ENCODE assay signal across 10 mouse cellular contexts in genomic region chr4:88756581-88757513, GRCm38 (mm10). TPM values are rescaled to one million over a fixed set of nuclear protein-coding genes. Genes with fewer than 3 reads are reported as not detected.
DNase-seq lines count a peak whose midpoint lies in the region; ATAC-seq and TF ChIP-seq lines count a peak whose summit lies in the region.
"Not testable (repeated sequence)": the region's sequence is repeated elsewhere in the genome, so short reads cannot be mapped to it uniquely, and the experiment has no call there.
"Had no signal": no experiment of that assay in that cellular context is flagged by ENCODE, and none has a peak within 500 bp of the region (broad histone marks: within the 10 kb centered on the region; RNA-seq: fewer than 3 reads in every experiment).

No protein-coding gene starts in this region.

- H3K4me2 ChIP-seq in forebrain, embryonic 15.5 days (replicated peaks): peak overlapping the region; percentile 89
- H3K4me2 ChIP-seq in kidney, embryonic 14.5 days (replicated peaks; ENCODE audit: low read depth, low read length): peak overlapping the region; percentile 69
- peak overlapping the region; percentile 85 for H3K4me2 ChIP-seq in liver, embryonic 15.5 days
- peak overlapping the region; percentile 74 for H3K4me2 ChIP-seq in midbrain, embryonic 16.5 days (ENCODE audit: low read length)
- peak overlapping the region; percentile 76 for H3K4me2 ChIP-seq in stomach, embryonic 15.5 days

- not testable (repeated sequence) for H3K36me3 ChIP-seq in ES-Bruce4 (ENCODE audit: control insufficient read depth, insufficient read depth, low read length, poor library complexity, severe bottlenecking); forebrain, embryonic 15.5 days; kidney, embryonic 14.5 days (ENCODE audit: control insufficient read depth, insufficient read depth, low read length); liver, embryonic 15.5 days (replicated peaks); midbrain, embryonic 16.5 days (ENCODE audit: control insufficient read depth, insufficient read depth, low read length); stomach, embryonic 15.5 days

- peak overlapping the region; percentile 61 for H3K9ac ChIP-seq in ES-Bruce4 (ENCODE audit: low read depth, poor library complexity, severe bottlenecking)
- H3K9ac ChIP-seq in forebrain, embryonic 15.5 days (replicated peaks): peak overlapping the region; percentile 35
- peak overlapping the region; percentile 62 for H3K9ac ChIP-seq in kidney, embryonic 14.5 days (ENCODE audit: low read depth, low read length)
- peak overlapping the region; percentile 57 for H3K9ac ChIP-seq in liver, embryonic 15.5 days
- peak overlapping the region; percentile 45; the same call in 1 of the 2 replicates for H3K9ac ChIP-seq in midbrain, embryonic 16.5 days (ENCODE audit: low read depth, low read length)
- H3K9ac ChIP-seq in stomach, embryonic 15.5 days: peak overlapping the region; percentile 16; the same call in 1 of the 2 replicates

- DNase-seq in cerebellum, postnatal 10 days: peak; percentile 11 to 25
- DNase-seq in heart, postnatal 4 days: peak; percentile 21

- H3K4me3 ChIP-seq in ES-Bruce4 (ENCODE audit: low read depth, low read length): peak overlapping the region; percentile 87
- peak overlapping the region; percentile 47 for H3K4me3 ChIP-seq in forebrain, embryonic 15.5 days
- peak overlapping the region; percentile 41 for H3K4me3 ChIP-seq in kidney, embryonic 14.5 days (ENCODE audit: low read length)
- H3K4me3 ChIP-seq in liver, embryonic 15.5 days (replicated peaks): peak overlapping the region; percentile 66
- peak overlapping the region; percentile 41 for H3K4me3 ChIP-seq in midbrain, embryonic 16.5 days (ENCODE audit: low read depth, low read length)
- peak overlapping the region; percentile 57 for H3K4me3 ChIP-seq in stomach, embryonic 15.5 days (replicated peaks)

- H3K9me3 ChIP-seq in ES-Bruce4 (replicated peaks; ENCODE audit: control insufficient read depth, insufficient read depth, low read length, poor library complexity, severe bottlenecking); forebrain, embryonic 15.5 days; kidney, embryonic 14.5 days (ENCODE audit: control insufficient read depth, low read length); liver, embryonic 15.5 days (replicated peaks); midbrain, embryonic 16.5 days (replicated peaks; ENCODE audit: control insufficient read depth, low read length, poor library complexity, severe bottlenecking); stomach, embryonic 15.5 days: not testable (repeated sequence)

- TF ChIP-seq CTCF in ES-Bruce4 (IDR thresholded peaks at IDR 0.05; ENCODE audit: low read depth, low read length): not testable (repeated sequence)

- H3K27ac ChIP-seq in ES-Bruce4 (ENCODE audit: insufficient read depth, low read length): peak overlapping the region; percentile 86
- H3K27ac ChIP-seq in forebrain, embryonic 15.5 days (replicated peaks): peak overlapping the region; percentile 19
- peak overlapping the region; percentile 93 for H3K27ac ChIP-seq in kidney, embryonic 14.5 days (ENCODE audit: low read depth, low read length)
- peak overlapping the region; percentile 86 for H3K27ac ChIP-seq in liver, embryonic 15.5 days (replicated peaks)
- H3K27ac ChIP-seq in midbrain, embryonic 16.5 days (ENCODE audit: low read length): peak overlapping the region; percentile 55; the same call in 1 of the 2 replicates
- H3K27ac ChIP-seq in stomach, embryonic 15.5 days: peak overlapping the region; percentile 98

- not testable (repeated sequence) for ATAC-seq in forebrain, embryonic 15.5 days (replicated peaks); kidney, embryonic 14.5 days (ENCODE audit: low FRiP score, low TSS enrichment); liver, embryonic 15.5 days (ENCODE audit: insufficient read depth); midbrain, embryonic 16.5 days; stomach, embryonic 15.5 days (ENCODE audit: insufficient read depth, low FRiP score, low read depth)

- not testable (repeated sequence) for H3K4me1 ChIP-seq in ES-Bruce4 (ENCODE audit: control insufficient read depth, insufficient read depth, low read length); forebrain, embryonic 15.5 days; kidney, embryonic 14.5 days (ENCODE audit: control insufficient read depth, insufficient read depth, low read length); liver, embryonic 15.5 days (replicated peaks); midbrain, embryonic 16.5 days (ENCODE audit: control insufficient read depth, insufficient read depth, low read length); stomach, embryonic 15.5 days

- H3K27me3 ChIP-seq in ES-Bruce4 (ENCODE audit: control insufficient read depth, insufficient read depth, low read length, poor library complexity, severe bottlenecking); forebrain, embryonic 15.5 days; kidney, embryonic 14.5 days (ENCODE audit: control insufficient read depth, insufficient read depth, low read length); liver, embryonic 15.5 days; midbrain, embryonic 16.5 days (ENCODE audit: control insufficient read depth, insufficient read depth, low read depth, low read length); stomach, embryonic 15.5 days (replicated peaks): not testable (repeated sequence)

- not testable (repeated sequence) for TF ChIP-seq EP300 in ES-Bruce4 (IDR thresholded peaks at IDR 0.05; ENCODE audit: insufficient read depth, low read depth, low read length)

- 11% methylated on average over 28 of the region's 31 CpGs for WGBS in forebrain, embryonic 15.5 days
- 10% methylated on average over 28 of the region's 31 CpGs for WGBS in kidney, embryonic 14.5 days
- WGBS in liver, embryonic 15.5 days (ENCODE audit: insufficient replicate concordance): 9% methylated on average over 29 of the region's 31 CpGs
- WGBS in midbrain, embryonic 16.5 days: 11% methylated on average over 28 of the region's 31 CpGs
- WGBS in stomach, embryonic 15.5 days: 9% methylated on average over 29 of the region's 31 CpGs

- TF ChIP-seq POLR2A in ES-Bruce4 (IDR thresholded peaks at IDR 0.05; ENCODE audit: insufficient read depth, low read length): not testable (repeated sequence)

RNA-seq across cellular contexts. Expression of gene Gm13271, which starts 2.2 kb away (rescaled TPM):
- polyA plus RNA-seq in ES-Bruce4 (2011; ENCODE audit: insufficient read depth, insufficient read length, low read depth, missing spikeins): not detected in 2 replicates
- not detected in 2 replicates for polyA plus RNA-seq in forebrain, embryonic 15.5 days (2015; fragmentation: Nextera tagmentation; extraction: Ambion mirVana)
- total RNA-seq in heart, postnatal 4 days (2021): not detected
- polyA plus RNA-seq in kidney, embryonic 14.5 days (2014; fragmentation: Nextera tagmentation; extraction: Ambion mirVana): not detected in 2 replicates
- polyA plus RNA-seq in liver, embryonic 15.5 days (2015; fragmentation: Nextera tagmentation; extraction: Ambion mirVana): not detected in 2 replicates
- not detected in 2 replicates for polyA plus RNA-seq in midbrain, embryonic 16.5 days (2015; fragmentation: Nextera tagmentation; extraction: Ambion mirVana)
- not detected in 2 replicates for polyA plus RNA-seq in stomach, embryonic 15.5 days (2015; fragmentation: Nextera tagmentation; extraction: Ambion mirVana)
- total RNA-seq: ES-E14; gastrocnemius, postnatal 10 days had no signal

RNA-seq across cellular contexts. Expression of gene Gm13283, which starts 3.1 kb away (rescaled TPM):
- polyA plus RNA-seq in ES-Bruce4 (2011; ENCODE audit: insufficient read depth, insufficient read length, low read depth, missing spikeins): not detected in 2 replicates
- 0.14 TPM in 1 of 2 replicates, not detected in the other for polyA plus RNA-seq in forebrain, embryonic 15.5 days (2015; fragmentation: Nextera tagmentation; extraction: Ambion mirVana)
- total RNA-seq in heart, postnatal 4 days (2021): not detected
- polyA plus RNA-seq in kidney, embryonic 14.5 days (2014; fragmentation: Nextera tagmentation; extraction: Ambion mirVana): 0.30 and 0.47 TPM in 2 replicates
- not detected in 2 replicates for polyA plus RNA-seq in liver, embryonic 15.5 days (2015; fragmentation: Nextera tagmentation; extraction: Ambion mirVana)
- polyA plus RNA-seq in midbrain, embryonic 16.5 days (2015; fragmentation: Nextera tagmentation; extraction: Ambion mirVana): not detected in 2 replicates
- 0.23 and 0.33 TPM in 2 replicates for polyA plus RNA-seq in stomach, embryonic 15.5 days (2015; fragmentation: Nextera tagmentation; extraction: Ambion mirVana)
- total RNA-seq: ES-E14; gastrocnemius, postnatal 10 days had no signal

RNA-seq across cellular contexts. Expression of gene Gm13290, which starts 16.8 kb away (rescaled TPM):
- not detected in 2 replicates for polyA plus RNA-seq in ES-Bruce4 (2011; ENCODE audit: insufficient read depth, insufficient read length, low read depth, missing spikeins)
- polyA plus RNA-seq in forebrain, embryonic 15.5 days (2015; fragmentation: Nextera tagmentation; extraction: Ambion mirVana): not detected in 2 replicates
- not detected for total RNA-seq in heart, postnatal 4 days (2021)
- 0.51 and 0.92 TPM in 2 replicates for polyA plus RNA-seq in kidney, embryonic 14.5 days (2014; fragmentation: Nextera tagmentation; extraction: Ambion mirVana)
- polyA plus RNA-seq in liver, embryonic 15.5 days (2015; fragmentation: Nextera tagmentation; extraction: Ambion mirVana): not detected in 2 replicates
- polyA plus RNA-seq in midbrain, embryonic 16.5 days (2015; fragmentation: Nextera tagmentation; extraction: Ambion mirVana): not detected in 2 replicates
- polyA plus RNA-seq in stomach, embryonic 15.5 days (2015; fragmentation: Nextera tagmentation; extraction: Ambion mirVana): 0.30 and 0.70 TPM in 2 replicates
- total RNA-seq: ES-E14; gastrocnemius, postnatal 10 days had no signal

RNA-seq across cellular contexts. Expression of gene Gm13289, which starts 19.9 kb away (rescaled TPM):
- polyA plus RNA-seq in ES-Bruce4 (2011; ENCODE audit: insufficient read depth, insufficient read length, low read depth, missing spikeins): not detected in 2 replicates
- polyA plus RNA-seq in forebrain, embryonic 15.5 days (2015; fragmentation: Nextera tagmentation; extraction: Ambion mirVana): not detected in 2 replicates
- total RNA-seq in heart, postnatal 4 days (2021): not detected
- polyA plus RNA-seq in kidney, embryonic 14.5 days (2014; fragmentation: Nextera tagmentation; extraction: Ambion mirVana): not detected in 2 replicates
- polyA plus RNA-seq in liver, embryonic 15.5 days (2015; fragmentation: Nextera tagmentation; extraction: Ambion mirVana): not detected in 2 replicates
- not detected in 2 replicates for polyA plus RNA-seq in midbrain, embryonic 16.5 days (2015; fragmentation: Nextera tagmentation; extraction: Ambion mirVana)
- polyA plus RNA-seq in stomach, embryonic 15.5 days (2015; fragmentation: Nextera tagmentation; extraction: Ambion mirVana): not detected in 2 replicates
- total RNA-seq: ES-E14; gastrocnemius, postnatal 10 days had no signal

RNA-seq across cellular contexts. Expression of gene Gm13272, which starts 22.8 kb away (rescaled TPM):
- polyA plus RNA-seq in ES-Bruce4 (2011; ENCODE audit: insufficient read depth, insufficient read length, low read depth, missing spikeins): not detected in 2 replicates
- polyA plus RNA-seq in forebrain, embryonic 15.5 days (2015; fragmentation: Nextera tagmentation; extraction: Ambion mirVana): not detected in 2 replicates
- total RNA-seq in heart, postnatal 4 days (2021): not detected
- polyA plus RNA-seq in kidney, embryonic 14.5 days (2014; fragmentation: Nextera tagmentation; extraction: Ambion mirVana): not detected in 2 replicates
- not detected in 2 replicates for polyA plus RNA-seq in liver, embryonic 15.5 days (2015; fragmentation: Nextera tagmentation; extraction: Ambion mirVana)
- polyA plus RNA-seq in midbrain, embryonic 16.5 days (2015; fragmentation: Nextera tagmentation; extraction: Ambion mirVana): not detected in 2 replicates
- polyA plus RNA-seq in stomach, embryonic 15.5 days (2015; fragmentation: Nextera tagmentation; extraction: Ambion mirVana): 0.35 TPM in 1 of 2 replicates, not detected in the other
- total RNA-seq: ES-E14; gastrocnemius, postnatal 10 days had no signal

Comparison
In these comparisons a context has a peak if more than half of its experiments do, and no peak if none do; other contexts are left out.
1. H3K27ac ChIP-seq: peak in every context shown above with its lines; median percentile 98 in stomach, embryonic 15.5 days; 93 in kidney, embryonic 14.5 days; 86 in ES-Bruce4; 86 in liver, embryonic 15.5 days; 55 in midbrain, embryonic 16.5 days; 19 in forebrain, embryonic 15.5 days.